Mouse (Mus musculus) neutrophil, adult 83 days (primary cell): ENCODE data around the gene Gli3. TPM values are rescaled to one million over a fixed set of nuclear protein-coding genes. Genes with fewer than 3 reads are reported as not detected.

Experiments used
- total RNA-seq, 2 experiments: library from RNA; stranded (reverse); gene quantifications; one replicate each; pipeline ENCODE4 v1.2.4; 2023

Gli3 gene
- total RNA-seq: under 1 TPM in 1 of 2 experiments, not detected in 1; 0.04 TPM

GRCm38 (mm10) chr13:15462830-15463491 is at the start of gene Gli3:
TSS of gene Gli3 (plus strand) at chr13:15463235.

